Mouse (Mus musculus): ENCODE measurements around the gene Myl4.

Myl4 gene

GRCm38 (mm10) chr11:104604192-104604591 is 53.7 kb downstream of the Myl4 start:
- ATAC-seq (ENCODE audit: low TSS enrichment) = no peak

GRCm38 (mm10) chr11:104607491-104608245 is 57.2 kb downstream of the Myl4 start, which contains the start of gene Itgb3:
Itgb3 (plus strand) TSS chr11:104608000.
- peak; percentile 74 for ATAC-seq (ENCODE audit: low TSS enrichment)

- peak; percentile 46 for ATAC-seq (ENCODE audit: low TSS enrichment)
These were observed 57.9 kb downstream of the Myl4 start for GRCm38 (mm10) chr11:104608249-104608920.

- no peak for ATAC-seq (ENCODE audit: low TSS enrichment)
These were observed 58.7 kb downstream of the Myl4 start for GRCm38 (mm10) chr11:104609033-104609684.

DNA sequence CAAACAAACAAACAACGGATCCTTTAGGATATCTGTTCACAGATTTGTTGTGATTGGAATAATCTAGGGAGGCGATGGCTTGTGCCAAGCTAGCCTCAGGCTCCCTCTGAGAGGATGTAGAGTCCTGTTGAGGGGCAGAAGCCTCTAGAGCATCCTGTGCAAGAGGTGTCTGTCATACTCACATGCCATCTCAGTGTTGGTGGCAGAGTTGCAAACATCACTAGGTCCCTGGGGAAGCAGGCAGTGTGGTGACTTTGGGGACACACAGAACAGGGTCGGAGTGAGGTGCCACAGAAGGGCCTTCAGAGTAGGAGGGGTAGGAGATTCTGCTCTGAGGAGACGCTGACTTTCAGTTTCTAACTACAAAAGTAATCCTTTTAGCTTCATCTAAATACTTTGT is 59.3 kb downstream of the Myl4 start:
- ATAC-seq (ENCODE audit: low TSS enrichment) = no peak

- no peak for ATAC-seq (ENCODE audit: low TSS enrichment)
These were observed 61.2 kb downstream of the Myl4 start for GRCm38 (mm10) chr11:104611579-104612151.

DNA sequence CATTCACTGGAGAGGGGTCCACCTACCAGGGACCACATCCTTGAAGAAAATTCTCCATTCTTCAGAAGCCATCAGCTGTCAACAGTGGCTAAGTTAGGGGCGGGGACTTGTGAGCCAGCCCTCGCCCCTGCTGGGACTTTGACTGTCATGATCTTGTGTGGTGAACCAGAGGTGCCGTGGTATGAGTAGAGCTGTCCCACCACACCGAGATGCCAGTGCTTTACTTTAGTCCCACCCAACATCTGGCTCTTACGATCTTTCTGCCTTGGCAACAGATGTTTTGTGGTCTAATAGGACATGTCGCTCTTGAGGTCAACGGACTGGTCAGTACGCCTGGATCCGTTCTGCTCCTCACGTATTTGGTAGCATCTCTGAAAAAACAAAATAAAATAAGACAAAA is 63.1 kb downstream of the Myl4 start:
- no peak for ATAC-seq (ENCODE audit: low TSS enrichment)

- ATAC-seq (ENCODE audit: low TSS enrichment) = no peak
These were observed 63.7 kb downstream of the Myl4 start for GRCm38 (mm10) chr11:104614130-104614529.

- ATAC-seq (ENCODE audit: low TSS enrichment) = no peak
These were observed 65.7 kb downstream of the Myl4 start for GRCm38 (mm10) chr11:104616182-104616581.

GRCm38 (mm10) chr11:104618638-104619076 is 68.2 kb downstream of the Myl4 start:
- no peak for ATAC-seq (ENCODE audit: low TSS enrichment)

DNA sequence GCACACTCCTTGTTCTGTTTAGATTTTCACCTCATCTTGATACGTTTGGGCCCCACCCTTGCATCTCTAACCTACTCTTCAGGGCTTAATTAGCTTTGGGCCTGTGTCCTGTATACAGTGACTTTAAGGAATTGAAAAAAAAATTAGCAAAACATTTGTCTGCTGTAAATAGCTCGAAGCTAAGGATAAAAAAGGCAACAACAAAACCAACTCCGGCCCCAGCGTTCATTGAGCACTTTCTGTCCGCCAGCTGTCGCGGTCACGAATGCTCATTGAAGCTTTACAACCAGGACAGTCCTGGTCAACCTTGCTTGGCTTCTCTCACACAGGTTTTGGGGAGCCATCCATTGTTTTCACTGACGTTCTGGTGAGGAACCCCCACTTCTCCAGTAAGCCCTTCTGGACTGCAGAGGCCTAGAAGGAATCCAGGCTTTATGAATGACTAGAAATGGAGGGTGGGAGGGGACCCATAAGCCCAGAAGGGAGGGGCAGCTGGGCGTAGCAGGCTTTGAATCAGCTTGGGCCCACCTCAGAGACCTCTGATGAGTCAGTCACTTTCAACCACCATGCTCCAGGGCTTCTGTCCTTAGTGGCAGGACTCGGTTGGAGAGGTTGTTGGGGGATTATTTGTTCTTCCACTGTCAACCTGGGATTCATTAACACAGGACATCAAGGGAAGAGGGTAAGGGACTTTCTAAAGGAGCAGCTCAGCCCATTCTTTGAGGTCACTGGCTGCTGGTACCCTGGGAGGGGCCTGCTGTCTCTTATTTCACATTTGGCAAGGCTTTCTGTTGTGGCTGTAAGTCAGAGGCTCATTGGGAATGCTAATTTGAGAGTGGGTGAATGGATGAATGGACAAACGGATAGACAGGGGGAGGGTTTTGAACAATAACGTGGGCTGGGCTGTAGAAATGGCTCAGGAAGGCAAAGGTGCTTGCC is 68.9 kb downstream of the Myl4 start:
- ATAC-seq (ENCODE audit: low TSS enrichment) = no peak

GRCm38 (mm10) chr11:104622040-104622962 is 71.8 kb downstream of the Myl4 start:
- ATAC-seq (ENCODE audit: low TSS enrichment) = peak; percentile 79

DNA sequence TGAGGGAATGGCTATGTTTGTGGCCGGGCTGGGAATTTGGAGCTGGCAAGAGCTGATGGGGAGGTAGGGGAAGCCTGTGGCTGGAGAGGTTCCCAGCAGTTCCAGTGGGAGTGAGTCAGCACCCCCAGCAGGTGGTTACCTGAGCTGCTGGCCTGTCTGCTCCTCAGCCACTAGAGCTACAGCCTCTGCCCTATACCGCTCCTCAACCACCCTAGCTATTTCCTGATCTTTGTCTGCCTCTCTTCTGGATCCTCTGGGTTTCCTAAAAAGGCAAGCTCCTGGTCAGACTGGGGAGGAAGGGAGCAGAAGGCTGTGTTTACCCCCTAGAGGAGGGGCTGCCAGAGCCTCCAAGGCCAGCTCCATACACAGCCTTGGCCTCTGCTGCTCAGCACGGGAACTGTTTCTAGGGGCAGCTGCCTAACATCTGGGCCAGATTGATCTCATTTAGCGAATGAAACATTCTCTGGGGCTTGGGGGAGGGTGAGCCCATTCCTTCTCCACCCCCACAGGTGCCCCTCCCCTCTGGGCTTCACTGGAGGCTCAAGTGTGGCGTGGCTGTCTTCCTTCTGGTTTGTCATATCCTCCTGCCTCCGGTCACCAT is 74.4 kb downstream of the Myl4 start:
- ATAC-seq (ENCODE audit: low TSS enrichment) = no peak

DNA sequence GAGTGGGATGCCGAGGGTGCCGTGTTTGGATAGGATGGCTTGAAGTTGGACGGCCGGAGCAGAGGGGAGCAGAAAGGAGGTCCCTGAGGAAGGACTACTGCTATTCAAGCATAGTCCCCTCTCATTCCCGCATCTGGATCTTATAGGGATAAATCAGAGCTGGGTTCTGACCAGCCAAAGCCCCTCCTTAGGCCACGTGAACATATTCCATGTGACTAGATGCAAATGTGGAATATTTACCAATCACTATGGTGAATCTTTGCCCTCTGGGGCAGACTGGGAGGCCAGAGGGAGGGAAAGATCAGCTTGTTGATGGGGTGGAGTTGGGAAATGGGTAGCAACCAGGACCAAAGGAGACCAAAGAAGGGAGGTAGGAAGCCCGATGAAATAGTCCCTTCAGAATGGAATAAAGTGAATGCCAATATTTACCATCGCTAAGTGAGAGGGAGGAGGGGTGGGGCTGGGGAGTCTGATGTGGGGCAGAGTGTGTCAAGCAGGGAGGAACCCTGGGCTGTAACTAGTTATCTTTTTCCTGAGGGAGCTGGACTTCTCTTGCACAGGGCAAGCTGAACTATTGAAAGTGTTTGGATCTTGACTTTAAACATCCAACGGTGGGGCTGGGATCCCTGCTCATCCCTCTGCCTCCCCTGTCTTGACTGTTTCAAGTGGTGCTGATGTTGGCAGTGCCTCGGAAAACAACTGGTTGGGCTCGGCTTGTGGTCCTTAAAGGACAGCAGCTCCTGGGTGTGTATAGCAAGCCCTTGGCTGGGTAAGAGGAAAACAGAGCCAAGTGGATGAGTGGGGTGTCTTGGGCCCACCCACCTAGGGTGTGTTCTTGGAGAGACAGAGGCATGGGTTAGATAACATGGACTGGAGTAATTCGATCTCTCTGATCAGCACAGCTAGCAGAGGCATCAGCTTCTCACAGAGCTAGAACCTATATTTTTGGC is 75.3 kb downstream of the Myl4 start:
- ATAC-seq (ENCODE audit: low TSS enrichment) = no peak

DNA sequence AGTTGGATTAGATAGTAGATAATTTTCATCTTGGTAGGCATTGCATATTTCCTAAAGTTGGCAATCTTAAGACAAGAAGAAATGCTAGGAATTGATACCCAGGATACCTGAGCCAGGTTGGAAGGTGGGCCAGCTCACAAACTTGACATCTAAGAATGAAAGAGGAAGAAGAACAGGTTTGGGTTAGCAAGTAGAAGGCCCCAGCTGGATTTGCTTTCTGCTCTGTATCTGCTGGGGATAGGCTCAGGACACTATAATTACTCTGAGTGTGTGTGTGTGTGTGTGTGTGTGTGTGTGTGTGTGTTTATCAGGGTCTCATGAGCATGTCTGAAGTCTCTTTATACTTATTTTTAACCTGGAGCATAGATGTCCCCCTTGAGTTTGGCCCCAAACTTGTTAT is 76.2 kb downstream of the Myl4 start:
- ATAC-seq (ENCODE audit: low TSS enrichment) = no peak

- ATAC-seq (ENCODE audit: low TSS enrichment) = no peak
These were observed 77.3 kb downstream of the Myl4 start for GRCm38 (mm10) chr11:104627616-104628301.

DNA sequence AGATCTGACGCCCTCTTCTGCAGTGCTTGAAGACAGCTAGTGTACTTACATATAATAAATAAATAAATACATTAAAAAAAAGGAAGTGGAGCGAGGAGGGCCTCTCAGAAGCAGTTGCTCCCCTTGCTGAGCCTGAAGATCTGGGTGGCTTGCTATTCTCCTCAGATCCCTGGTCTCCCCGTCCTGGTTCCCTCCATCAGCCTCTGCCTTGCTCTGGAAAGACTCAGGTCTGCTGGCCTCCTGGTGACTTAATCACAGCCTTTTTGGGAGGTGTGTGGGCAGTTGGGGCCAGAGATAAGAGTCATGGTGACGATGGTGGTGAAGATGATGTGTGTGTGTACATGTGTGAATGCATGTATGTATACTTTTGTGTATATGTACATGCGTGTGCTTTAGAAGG is 78.1 kb downstream of the Myl4 start:
- ATAC-seq (ENCODE audit: low TSS enrichment) = no peak
